In genomic region chr11:69804972-69805909, GRCm38 (mm10) we compare ENCODE assay signal across 8 mouse cellular contexts. TPM values are rescaled to one million over a fixed set of nuclear protein-coding genes. Genes with fewer than 3 reads are reported as not detected.
DNase-seq lines count a peak whose midpoint lies in the region; ATAC-seq lines count a peak whose summit lies in the region.

Gene Tmem102 (minus strand): TSS chr11:69805624.

- peaks cover 13% of the 10 kb centered on the region for H3K4me1 ChIP-seq in hindbrain, embryonic 11.5 days (replicated peaks; ENCODE audit: control insufficient read depth, insufficient read depth, low read length)
- peaks cover 49% of the 10 kb centered on the region for H3K4me1 ChIP-seq in limb, embryonic 13.5 days
- peaks cover 49% of the 10 kb centered on the region for H3K4me1 ChIP-seq in neural tube, embryonic 12.5 days

- H3K27ac ChIP-seq in hindbrain, embryonic 11.5 days (ENCODE audit: low read depth, low read length): no peak within 1 kb of the TSS
- no peak within 1 kb of the TSS for H3K27ac ChIP-seq in limb, embryonic 13.5 days
- H3K27ac ChIP-seq in neural tube, embryonic 12.5 days: no peak within 1 kb of the TSS

- peak; percentile 30 for DNase-seq in ovary, postnatal 14 days (ENCODE audit: low spot score)
- DNase-seq in ovary, postnatal 10 days (ENCODE audit: low spot score): no peak
- DNase-seq in hindbrain, embryonic 11.5 days (ENCODE audit: low spot score): peak; percentile 22
- DNase-seq in cerebellum, postnatal 10 days: no peak
- no peak for DNase-seq in layer of hippocampus, postnatal 10 days (ENCODE audit: low spot score in 2 of 2)
- no peak for DNase-seq in ovary, adult 18-20 months (ENCODE audit: low spot score)

- H3K27me3 ChIP-seq in hindbrain, embryonic 11.5 days (ENCODE audit: control insufficient read depth, insufficient read depth, low read length): peaks cover 51% of the 10 kb centered on the region
- H3K27me3 ChIP-seq in limb, embryonic 13.5 days: peaks cover 73% of the 10 kb centered on the region
- peaks cover 71% of the 10 kb centered on the region for H3K27me3 ChIP-seq in neural tube, embryonic 12.5 days (replicated peaks)

- no peaks in the 10 kb centered on the region for H3K9me3 ChIP-seq in hindbrain, embryonic 11.5 days (ENCODE audit: control insufficient read depth, low read length)
- no peaks in the 10 kb centered on the region for H3K9me3 ChIP-seq in limb, embryonic 13.5 days
- peaks cover 5% of the 10 kb centered on the region; the same call in 1 of the 2 replicates for H3K9me3 ChIP-seq in neural tube, embryonic 12.5 days

- peak within 1 kb of the TSS; percentile 22 for H3K4me2 ChIP-seq in hindbrain, embryonic 11.5 days (replicated peaks; ENCODE audit: low read depth, low read length)
- H3K4me2 ChIP-seq in limb, embryonic 13.5 days (replicated peaks): peak within 1 kb of the TSS; percentile 92
- peak within 1 kb of the TSS; percentile 92 for H3K4me2 ChIP-seq in neural tube, embryonic 12.5 days (replicated peaks)

- H3K4me3 ChIP-seq in hindbrain, embryonic 11.5 days (ENCODE audit: low read depth, low read length): 0 out of 2 replicates have a peak within 1 kb of the TSS, but pooled peaks have one; percentile 11
- peak within 1 kb of the TSS; percentile 57 for H3K4me3 ChIP-seq in limb, embryonic 13.5 days
- 0 out of 2 replicates have a peak within 1 kb of the TSS, but pooled peaks have one; percentile 11 for H3K4me3 ChIP-seq in neural tube, embryonic 12.5 days

- WGBS in hindbrain, embryonic 11.5 days: 5% methylated on average over 29 of the region's 29 CpGs
- WGBS in limb, embryonic 13.5 days: 6% methylated on average over 29 of the region's 29 CpGs
- 4% methylated on average over 29 of the region's 29 CpGs for WGBS in neural tube, embryonic 12.5 days

- ATAC-seq in hindbrain, embryonic 11.5 days (ENCODE audit: low FRiP score): no peak
- ATAC-seq in limb, embryonic 13.5 days (ENCODE audit: low FRiP score, low read depth): no peak
- no peak for ATAC-seq in neural tube, embryonic 12.5 days (ENCODE audit: low FRiP score, low read depth)

- H3K36me3 ChIP-seq in hindbrain, embryonic 11.5 days (ENCODE audit: control insufficient read depth, insufficient read depth, low read length): no peaks in the 10 kb centered on the region
- H3K36me3 ChIP-seq in limb, embryonic 13.5 days: no peaks in the 10 kb centered on the region
- no peaks in the 10 kb centered on the region for H3K36me3 ChIP-seq in neural tube, embryonic 12.5 days

- no peak within 1 kb of the TSS for H3K9ac ChIP-seq in hindbrain, embryonic 11.5 days (ENCODE audit: low read depth, low read length)
- H3K9ac ChIP-seq in limb, embryonic 13.5 days: peak within 1 kb of the TSS; percentile 39; the same call in 1 of the 2 replicates
- no peak within 1 kb of the TSS for H3K9ac ChIP-seq in neural tube, embryonic 12.5 days

RNA-seq across cellular contexts. Expression of gene Tmem102, which starts in this region (rescaled TPM):
- 0.83 and 0.93 TPM in 2 replicates for polyA plus RNA-seq in hindbrain, embryonic 11.5 days (2014; fragmentation: Nextera tagmentation; extraction: Ambion mirVana)
- polyA plus RNA-seq in limb, embryonic 13.5 days (2015; fragmentation: Nextera tagmentation; extraction: Ambion mirVana): 2.5 and 2.6 TPM in 2 replicates
- 1.1 and 1.7 TPM in 2 replicates for polyA plus RNA-seq in neural tube, embryonic 12.5 days (2016; fragmentation: Nextera tagmentation; extraction: Ambion mirVana)
- not detected for total RNA-seq in layer of hippocampus, postnatal 10 days (2021)

Comparison
In these comparisons a context has a peak if more than half of its experiments do, and no peak if none do; other contexts are left out.
1. Peak in DNase-seq, H3K4me3 ChIP-seq and H3K4me2 ChIP-seq in hindbrain, embryonic 11.5 days; RNA of the gene not detected or under 1 TPM.
2. H3K4me2 ChIP-seq: peak in every context shown above with its lines; median percentile 92 in limb, embryonic 13.5 days; 92 in neural tube, embryonic 12.5 days; 22 in hindbrain, embryonic 11.5 days.